Mouse (Mus musculus): ENCODE results near the gene Alg3. TPM values are rescaled to one million over a fixed set of nuclear protein-coding genes. Genes with fewer than 3 reads are reported as not detected.
A peak's percentile ranks its signal among the peaks of the same experiment; 100 is the strongest.

Gene Alg3
- polyA plus RNA-seq, 1 experiment from 2014 or later = 47.3 TPM

DNA sequence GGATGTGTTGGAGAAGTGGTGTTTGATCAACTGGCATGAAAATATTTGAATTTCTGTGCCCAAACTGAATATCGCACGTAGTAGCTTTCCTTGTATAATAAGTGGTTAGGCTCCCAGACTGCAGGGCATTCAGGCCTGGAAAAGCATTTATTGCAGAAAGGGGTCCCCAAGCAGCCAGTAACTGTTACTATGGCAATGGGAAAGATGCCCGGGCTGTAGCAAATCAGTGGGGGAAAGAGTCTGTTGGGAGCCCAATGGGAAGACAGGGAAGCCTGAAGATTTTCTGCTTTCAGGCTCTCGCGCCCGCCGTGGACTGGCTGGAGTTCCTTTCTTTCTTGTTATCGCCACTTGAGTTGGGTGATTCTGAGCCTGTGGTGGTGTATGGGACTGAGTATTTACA lies 26.8 kb upstream of the Alg3 start:
- Histone ChIP-seq H3K4me1 (ENCODE audit: control insufficient read depth, insufficient read depth, low read length) (no peaks in the 10 kb centered on the region), H3K36me3 (replicated peaks; ENCODE audit: control insufficient read depth, insufficient read depth, low read depth, low read length) (no peaks in the 10 kb centered on the region), H3K27ac (replicated peaks; ENCODE audit: low read depth, low read length) (no peak overlapping the region), H3K4me3 (ENCODE audit: low read depth, low read length) (no peak overlapping the region), H3K4me2 (ENCODE audit: low read depth, low read length) (no peak overlapping the region), H3K9me3 (replicated peaks; ENCODE audit: control insufficient read depth, low read length) (no peaks in the 10 kb centered on the region), H3K9ac (replicated peaks; ENCODE audit: low read length) (no peak overlapping the region), H3K27me3 (ENCODE audit: control insufficient read depth, insufficient read depth, low read length) (no peaks in the 10 kb centered on the region)
- ATAC-seq (replicated peaks; ENCODE audit: insufficient number of reproducible peaks, low FRiP score, low TSS enrichment, low read depth) (no peak), DNase-seq (ENCODE audit: low spot score) (no peak)
- 87% methylated on average over 8 of the region's 8 CpGs for WGBS

DNA sequence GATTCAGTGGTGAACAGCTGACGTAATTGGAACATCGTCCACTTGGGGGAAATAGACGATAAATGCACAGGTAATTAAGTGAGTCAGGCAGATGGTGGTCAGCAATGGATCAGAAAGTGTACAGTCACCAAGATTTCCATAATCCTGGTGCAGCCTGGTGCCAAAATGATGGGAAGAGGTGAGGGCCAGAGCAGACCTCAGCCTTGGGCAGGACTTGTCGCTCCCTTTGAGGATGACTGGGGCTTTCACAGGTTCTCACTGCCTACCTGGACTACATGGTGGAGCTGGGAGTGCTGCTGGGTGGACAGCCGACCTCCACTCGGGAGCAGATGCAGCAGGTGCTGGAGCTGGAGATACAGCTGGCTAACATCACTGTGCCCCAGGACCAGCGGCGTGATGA lies 25.9 kb upstream of the Alg3 start:
- H3K36me3 ChIP-seq (replicated peaks; ENCODE audit: control insufficient read depth, insufficient read depth, low read depth, low read length) = no peaks in the 10 kb centered on the region
- ATAC-seq (replicated peaks; ENCODE audit: insufficient number of reproducible peaks, low FRiP score, low TSS enrichment, low read depth) (no peak), DNase-seq (ENCODE audit: low spot score) (no peak)
- no peak overlapping the region for H3K27ac ChIP-seq (replicated peaks; ENCODE audit: low read depth, low read length)
- H3K4me1 ChIP-seq (ENCODE audit: control insufficient read depth, insufficient read depth, low read length) = no peaks in the 10 kb centered on the region
- H3K27me3 ChIP-seq (ENCODE audit: control insufficient read depth, insufficient read depth, low read length) = no peaks in the 10 kb centered on the region
- no peak overlapping the region for H3K9ac ChIP-seq (replicated peaks; ENCODE audit: low read length)
- H3K4me2 ChIP-seq (ENCODE audit: low read depth, low read length) = no peak overlapping the region
- no peak overlapping the region for H3K4me3 ChIP-seq (ENCODE audit: low read depth, low read length)
- no peaks in the 10 kb centered on the region for H3K9me3 ChIP-seq (replicated peaks; ENCODE audit: control insufficient read depth, low read length)
- WGBS = 75% methylated on average over 8 of the region's 8 CpGs

DNA sequence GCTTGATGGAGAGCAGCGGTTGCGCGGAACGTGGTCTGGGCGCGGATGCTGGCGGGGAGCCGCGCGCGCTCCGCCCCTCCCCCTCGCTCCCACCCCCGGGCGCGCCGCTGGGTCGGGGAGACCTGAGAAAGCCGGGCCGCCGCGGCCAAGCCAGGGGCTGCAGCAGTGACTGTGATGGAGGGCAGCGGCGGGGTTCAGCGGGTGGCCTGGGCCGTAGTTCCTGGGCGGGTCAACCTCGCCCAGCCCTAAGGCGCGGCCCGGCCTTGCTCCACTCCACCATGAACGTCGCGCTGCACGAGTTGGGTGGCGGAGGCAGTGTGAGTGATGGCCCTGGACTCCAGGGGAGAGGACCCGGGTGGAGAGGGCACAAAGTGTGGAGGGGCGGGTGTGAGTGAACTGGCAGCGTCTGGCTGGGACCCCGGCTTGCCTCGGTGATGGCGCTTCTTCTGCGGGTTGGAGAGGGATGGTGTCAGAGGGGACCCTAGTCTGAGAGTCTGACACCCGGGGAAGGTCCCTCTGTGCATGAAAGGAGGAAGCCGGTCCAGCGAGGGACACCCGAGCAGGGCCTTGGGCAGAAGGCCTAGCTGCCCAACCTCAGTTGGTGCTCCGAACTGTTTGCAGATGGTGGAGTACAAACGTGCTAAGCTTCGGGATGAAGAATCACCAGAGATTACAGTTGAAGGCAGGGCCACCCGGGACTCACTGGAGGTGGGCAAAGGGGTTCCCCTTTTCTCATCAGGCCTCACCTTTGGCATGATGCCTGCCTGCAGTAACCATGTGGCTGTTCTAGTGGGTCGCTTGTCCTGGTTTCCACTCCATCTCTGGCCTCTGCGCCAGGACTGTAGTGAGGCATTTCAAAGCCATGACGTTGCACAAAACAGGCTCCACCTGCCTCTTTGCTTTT lies 18.4 kb upstream of the Alg3 start, which contains the start of gene Ece2:
TSS of gene Ece2 (plus strand) at position 98 of the 904 bp plus-strand sequence.
- Histone ChIP-seq H3K4me3 (ENCODE audit: low read depth, low read length) (peak within 1 kb of the TSS; percentile 52), H3K9ac (replicated peaks; ENCODE audit: low read length) (peak within 1 kb of the TSS; percentile 72), H3K36me3 (replicated peaks; ENCODE audit: control insufficient read depth, insufficient read depth, low read depth, low read length) (no peaks in the 10 kb centered on the region), H3K4me1 (ENCODE audit: control insufficient read depth, insufficient read depth, low read length) (no peaks in the 10 kb centered on the region), H3K4me2 (ENCODE audit: low read depth, low read length) (peak within 1 kb of the TSS; percentile 96), H3K27me3 (ENCODE audit: control insufficient read depth, insufficient read depth, low read length) (no peaks in the 10 kb centered on the region; the same call in 1 of the 2 replicates), H3K27ac (replicated peaks; ENCODE audit: low read depth, low read length) (no peak within 1 kb of the TSS), H3K9me3 (replicated peaks; ENCODE audit: control insufficient read depth, low read length) (no peaks in the 10 kb centered on the region)
- 8% methylated on average over 54 of the region's 54 CpGs for WGBS
- DNase-seq (ENCODE audit: low spot score) = peak; percentile 41
- peak; percentile 55; the same call in 1 of the 2 replicates for ATAC-seq (replicated peaks; ENCODE audit: insufficient number of reproducible peaks, low FRiP score, low TSS enrichment, low read depth)

DNA sequence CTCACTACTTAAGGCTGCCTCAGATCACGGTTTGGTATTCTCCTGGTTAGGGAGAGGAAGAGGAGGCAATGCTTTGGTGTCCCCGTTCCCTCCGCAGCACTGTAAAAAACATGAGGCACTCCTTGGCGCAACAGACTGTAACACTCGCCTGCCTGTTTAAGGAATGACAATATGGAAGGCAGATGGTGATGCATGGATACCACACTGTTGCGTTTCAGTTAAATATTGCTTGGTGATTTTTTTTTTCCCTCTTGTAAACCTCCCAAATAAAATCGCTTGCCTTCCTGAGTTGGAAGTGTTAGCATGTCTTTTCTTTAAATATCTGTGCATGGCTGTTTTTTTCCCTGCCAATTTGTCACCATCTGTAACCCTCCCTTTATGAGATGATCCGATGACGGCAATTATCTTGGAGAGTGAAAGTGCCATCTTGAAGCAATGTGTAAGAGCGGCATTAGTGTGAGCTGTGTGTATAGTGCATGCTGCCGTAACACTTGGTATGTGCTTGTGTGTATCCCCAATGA lies 17.4 kb upstream of the Alg3 start:
- H3K4me1 ChIP-seq (ENCODE audit: control insufficient read depth, insufficient read depth, low read length) = no peaks in the 10 kb centered on the region
- no peak overlapping the region for H3K9ac ChIP-seq (replicated peaks; ENCODE audit: low read length)
- H3K9me3 ChIP-seq (replicated peaks; ENCODE audit: control insufficient read depth, low read length) = no peaks in the 10 kb centered on the region
- H3K36me3 ChIP-seq (replicated peaks; ENCODE audit: control insufficient read depth, insufficient read depth, low read depth, low read length) = no peaks in the 10 kb centered on the region
- H3K27me3 ChIP-seq (ENCODE audit: control insufficient read depth, insufficient read depth, low read length) = no peaks in the 10 kb centered on the region; the same call in 1 of the 2 replicates
- DNase-seq (ENCODE audit: low spot score) (peak; percentile 4), ATAC-seq (replicated peaks; ENCODE audit: insufficient number of reproducible peaks, low FRiP score, low TSS enrichment, low read depth) (no peak)
- H3K27ac ChIP-seq (replicated peaks; ENCODE audit: low read depth, low read length) = no peak overlapping the region
- no peak overlapping the region for H3K4me3 ChIP-seq (ENCODE audit: low read depth, low read length)
- 59% methylated on average over 11 of the region's 11 CpGs for WGBS
- H3K4me2 ChIP-seq (ENCODE audit: low read depth, low read length) = no peak overlapping the region

DNA sequence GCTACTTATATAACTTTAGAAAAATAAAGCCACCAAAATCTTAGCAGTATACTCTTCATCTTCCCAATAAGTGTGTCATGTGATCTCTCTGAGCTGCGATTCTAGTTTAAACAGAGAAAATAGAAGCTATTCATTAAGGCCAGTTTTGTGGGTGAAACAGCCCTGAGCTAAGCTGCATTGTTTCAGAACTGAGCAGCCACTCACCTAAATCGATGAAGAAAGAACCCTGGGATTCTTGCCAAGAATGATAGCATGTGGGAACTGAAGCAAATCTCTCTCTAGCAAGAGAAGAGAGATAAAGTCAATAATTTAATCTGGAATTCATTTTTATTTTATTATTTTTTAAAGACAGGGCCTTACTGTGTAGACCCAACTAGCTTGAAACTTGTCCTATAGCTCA lies 11.7 kb upstream of the Alg3 start:
- Histone ChIP-seq H3K27ac (replicated peaks; ENCODE audit: low read depth, low read length) (no peak overlapping the region), H3K9me3 (replicated peaks; ENCODE audit: control insufficient read depth, low read length) (no peaks in the 10 kb centered on the region), H3K9ac (replicated peaks; ENCODE audit: low read length) (no peak overlapping the region), H3K4me1 (ENCODE audit: control insufficient read depth, insufficient read depth, low read length) (no peaks in the 10 kb centered on the region), H3K4me2 (ENCODE audit: low read depth, low read length) (no peak overlapping the region), H3K4me3 (ENCODE audit: low read depth, low read length) (no peak overlapping the region), H3K36me3 (replicated peaks; ENCODE audit: control insufficient read depth, insufficient read depth, low read depth, low read length) (no peaks in the 10 kb centered on the region), H3K27me3 (ENCODE audit: control insufficient read depth, insufficient read depth, low read length) (peaks cover 13% of the 10 kb centered on the region)
- DNase-seq (ENCODE audit: low spot score) (no peak), ATAC-seq (replicated peaks; ENCODE audit: insufficient number of reproducible peaks, low FRiP score, low TSS enrichment, low read depth) (no peak)
- WGBS = 58% methylated on average over 2 of the region's 2 CpGs

DNA sequence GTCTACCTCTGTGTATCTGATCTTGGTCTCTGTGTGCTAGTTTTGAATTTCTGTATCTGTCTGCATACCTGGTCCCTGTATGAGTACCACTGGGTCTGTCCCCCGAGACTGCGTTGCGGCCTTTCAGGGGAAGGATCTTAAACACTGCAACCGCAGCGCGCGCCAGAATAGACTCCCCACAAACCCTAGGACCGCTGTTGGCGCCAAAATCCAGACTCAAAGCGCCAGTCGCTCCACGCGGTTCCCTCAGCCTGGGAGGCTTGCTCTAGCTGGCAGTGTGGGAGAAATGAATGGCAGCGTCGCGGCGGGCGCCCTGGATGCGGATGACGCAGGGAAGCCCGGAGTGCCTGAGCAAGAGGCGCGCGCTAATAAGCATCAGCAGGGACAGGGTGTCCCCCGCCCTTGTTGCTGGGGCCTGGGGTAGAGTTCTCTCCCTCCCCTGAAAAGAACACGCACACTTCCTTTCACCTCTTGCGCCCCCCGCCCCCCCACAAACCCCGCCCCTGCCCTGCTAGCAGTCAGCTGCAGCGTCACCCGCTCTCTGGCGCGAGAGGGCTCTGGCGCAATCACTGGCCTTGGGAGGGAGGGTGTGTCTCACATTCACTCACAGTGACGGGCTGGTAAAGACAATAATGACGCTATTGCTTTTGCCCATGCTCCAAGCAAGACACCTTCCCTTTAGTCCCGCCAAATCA lies 10.6 kb upstream of the Alg3 start:
- Histone ChIP-seq H3K4me2 (ENCODE audit: low read depth, low read length) (peak overlapping the region; percentile 99), H3K4me1 (ENCODE audit: control insufficient read depth, insufficient read depth, low read length) (no peaks in the 10 kb centered on the region), H3K27ac (replicated peaks; ENCODE audit: low read depth, low read length) (peak overlapping the region; percentile 44; the same call in 1 of the 2 replicates), H3K9ac (replicated peaks; ENCODE audit: low read length) (peak overlapping the region; percentile 78), H3K4me3 (ENCODE audit: low read depth, low read length) (peak overlapping the region; percentile 72), H3K36me3 (replicated peaks; ENCODE audit: control insufficient read depth, insufficient read depth, low read depth, low read length) (no peaks in the 10 kb centered on the region), H3K27me3 (ENCODE audit: control insufficient read depth, insufficient read depth, low read length) (peaks cover 13% of the 10 kb centered on the region), H3K9me3 (replicated peaks; ENCODE audit: control insufficient read depth, low read length) (no peaks in the 10 kb centered on the region)
- ATAC-seq (replicated peaks; ENCODE audit: insufficient number of reproducible peaks, low FRiP score, low TSS enrichment, low read depth) (peak; percentile 45), DNase-seq (ENCODE audit: low spot score) (peak; percentile 72)
- under 1% methylated on average over 37 of the region's 37 CpGs for WGBS

DNA sequence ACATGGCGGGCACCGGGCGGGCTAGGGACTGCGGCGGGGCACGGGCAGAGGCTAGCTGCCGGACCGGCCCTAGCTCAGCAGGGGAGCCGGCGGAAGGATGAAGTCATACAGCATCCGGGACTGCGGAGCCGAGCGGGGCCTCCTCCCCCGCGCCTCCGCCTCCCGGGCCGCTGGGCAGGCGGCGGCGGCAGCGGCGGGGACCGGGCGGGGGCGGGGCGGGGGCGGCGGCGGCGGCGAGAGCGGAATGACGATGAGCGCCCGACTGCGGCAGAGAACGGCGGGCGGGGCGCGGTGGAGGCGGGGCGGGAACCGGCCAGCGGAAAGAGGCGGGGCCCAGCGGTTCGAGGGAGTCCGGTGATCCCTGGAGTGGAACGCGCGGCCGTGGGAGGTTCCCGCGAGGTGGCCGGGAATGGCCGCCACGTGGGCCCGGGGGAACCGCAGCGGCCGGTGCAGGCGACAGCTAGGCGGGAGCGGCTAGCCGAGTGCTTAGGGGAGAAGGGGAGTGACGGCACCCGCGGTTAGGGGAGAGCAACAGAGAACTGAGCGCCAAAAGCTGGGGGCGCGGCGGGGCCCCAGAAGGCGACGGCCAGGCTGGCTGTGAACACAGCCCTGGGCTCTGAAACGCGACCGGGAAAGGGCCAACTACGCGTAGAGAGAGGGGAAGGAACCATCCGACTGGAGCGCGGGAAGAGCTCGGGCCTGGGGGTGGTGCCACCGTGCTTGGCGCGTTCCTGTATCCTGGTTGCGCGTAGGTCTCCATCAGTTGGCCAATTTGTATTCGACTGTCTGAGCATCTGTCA lies 9.9 kb upstream of the Alg3 start, which contains the start of gene Camk2n2:
TSS of gene Camk2n2 (minus strand) at position 97 of the 800 bp plus-strand sequence.
- H3K4me3 ChIP-seq (ENCODE audit: low read depth, low read length) = peak within 1 kb of the TSS; percentile 72
- H3K36me3 ChIP-seq (replicated peaks; ENCODE audit: control insufficient read depth, insufficient read depth, low read depth, low read length) = no peaks in the 10 kb centered on the region
- H3K4me1 ChIP-seq (ENCODE audit: control insufficient read depth, insufficient read depth, low read length) = no peaks in the 10 kb centered on the region
- peak; percentile 60 for DNase-seq (ENCODE audit: low spot score)
- ATAC-seq (replicated peaks; ENCODE audit: insufficient number of reproducible peaks, low FRiP score, low TSS enrichment, low read depth) = peak; percentile 56
- peak within 1 kb of the TSS; percentile 44; the same call in 1 of the 2 replicates for H3K27ac ChIP-seq (replicated peaks; ENCODE audit: low read depth, low read length)
- H3K27me3 ChIP-seq (ENCODE audit: control insufficient read depth, insufficient read depth, low read length) = peaks cover 13% of the 10 kb centered on the region
- peak within 1 kb of the TSS; percentile 99 for H3K4me2 ChIP-seq (ENCODE audit: low read depth, low read length)
- no peaks in the 10 kb centered on the region for H3K9me3 ChIP-seq (replicated peaks; ENCODE audit: control insufficient read depth, low read length)
- H3K9ac ChIP-seq (replicated peaks; ENCODE audit: low read length) = peak within 1 kb of the TSS; percentile 78
- under 1% methylated on average over 67 of the region's 92 CpGs for WGBS
